Comparison of ENCODE assay signal across 9 mouse cellular contexts in genomic region chr5:124165622-124166570, GRCm38 (mm10). TPM values are rescaled to one million over a fixed set of nuclear protein-coding genes. Genes with fewer than 3 reads are reported as not detected.
A peak's percentile ranks its signal among the peaks of the same experiment; 100 is the strongest.
DNase-seq lines count a peak whose midpoint lies in the region; ATAC-seq and TF ChIP-seq lines count a peak whose summit lies in the region.
"Had no signal": no experiment of that assay in that cellular context is flagged by ENCODE, and none has a peak within 500 bp of the region (broad histone marks: within the 10 kb centered on the region; RNA-seq: fewer than 3 reads in every experiment).

No protein-coding gene starts in this region.

- no peaks in the 10 kb centered on the region for H3K36me3 ChIP-seq in heart, adult 2 months (ENCODE audit: control insufficient read depth, insufficient read depth, low read length)
- no peaks in the 10 kb centered on the region for H3K36me3 ChIP-seq in forebrain, embryonic 14.5 days (ENCODE audit: control insufficient read depth, insufficient read depth, low read length)
- no peaks in the 10 kb centered on the region for H3K36me3 ChIP-seq in midbrain, embryonic 16.5 days (ENCODE audit: control insufficient read depth, insufficient read depth, low read length)

- H3K4me2 ChIP-seq in forebrain, embryonic 14.5 days (ENCODE audit: low read length): no peak overlapping the region
- no peak overlapping the region for H3K4me2 ChIP-seq in midbrain, embryonic 16.5 days (ENCODE audit: low read length)

- DNase-seq in heart, adult 2 months: no peak
- no peak for DNase-seq in heart, adult 9 months (ENCODE audit: low spot score in 2 of 2)
- DNase-seq in NIH3T3 (ENCODE audit: low read depth): peak; percentile 24
- DNase-seq in forebrain, embryonic 14.5 days (ENCODE audit: low spot score): peak; percentile 66
- peak; percentile 49 to 52 for DNase-seq in left cerebral cortex, adult 2 months (ENCODE audit: extremely low spot score in 1 of 2, low spot score in 2 of 2)
- DNase-seq in B cell, adult 2 months: no peak
- no peak for DNase-seq in yolk sac, embryonic 10.5 days (ENCODE audit: low spot score)

- no peak overlapping the region for H3K4me3 ChIP-seq in heart, adult 2 months
- H3K4me3 ChIP-seq in forebrain, embryonic 14.5 days (ENCODE audit: low read depth, low read length): no peak overlapping the region
- H3K4me3 ChIP-seq in left cerebral cortex, adult 2 months: no peak overlapping the region
- no peak overlapping the region for H3K4me3 ChIP-seq in midbrain, embryonic 16.5 days (ENCODE audit: low read depth, low read length)

- H3K27ac ChIP-seq in heart, adult 2 months: peak overlapping the region; percentile 56
- H3K27ac ChIP-seq in forebrain, embryonic 14.5 days (ENCODE audit: low read depth, low read length): peak overlapping the region; percentile 70
- H3K27ac ChIP-seq in left cerebral cortex, adult 2 months: peak overlapping the region; percentile 69
- H3K27ac ChIP-seq in midbrain, embryonic 16.5 days (ENCODE audit: low read length): peak overlapping the region; percentile 43
- H3K27ac ChIP-seq: kidney, postnatal 0 days had no signal

- no peaks in the 10 kb centered on the region for H3K27me3 ChIP-seq in heart, adult 2 months (ENCODE audit: control insufficient read depth, insufficient read depth, low read length)
- H3K27me3 ChIP-seq in forebrain, embryonic 14.5 days (replicated peaks; ENCODE audit: control insufficient read depth, insufficient read depth, low read length): no peaks in the 10 kb centered on the region
- H3K27me3 ChIP-seq in midbrain, embryonic 16.5 days (ENCODE audit: control insufficient read depth, insufficient read depth, low read depth, low read length): no peaks in the 10 kb centered on the region

- no peaks in the 10 kb centered on the region for H3K9me3 ChIP-seq in forebrain, embryonic 14.5 days (replicated peaks; ENCODE audit: control insufficient read depth, low read length)
- H3K9me3 ChIP-seq in midbrain, embryonic 16.5 days (replicated peaks; ENCODE audit: control insufficient read depth, low read length, poor library complexity, severe bottlenecking): no peaks in the 10 kb centered on the region

- peak; percentile 60 for ATAC-seq in forebrain, embryonic 14.5 days
- no peak for ATAC-seq in midbrain, embryonic 16.5 days

- no peak for TF ChIP-seq CTCF in heart, adult 2 months (IDR thresholded peaks at IDR 0.05)
- TF ChIP-seq CTCF in left cerebral cortex, adult 2 months (IDR thresholded peaks at IDR 0.05): no peak

- peaks cover 23% of the 10 kb centered on the region for H3K4me1 ChIP-seq in heart, adult 2 months (ENCODE audit: control insufficient read depth, insufficient read depth, low read length)
- peaks cover 38% of the 10 kb centered on the region for H3K4me1 ChIP-seq in forebrain, embryonic 14.5 days (ENCODE audit: control insufficient read depth, insufficient read depth, low read length)
- H3K4me1 ChIP-seq in midbrain, embryonic 16.5 days (ENCODE audit: control insufficient read depth, insufficient read depth, low read length): peaks cover 14% of the 10 kb centered on the region; the same call in 1 of the 2 replicates

- intact Hi-C loops in heart, adult 2 months (cut with DNase I): no loop called here
- intact Hi-C loops in left cerebral cortex, adult 2 months (cut with DNase I): loop anchor here (1.0 to 2.0 kb wide), 2 partner anchors 19 to 87 kb away; no protein-coding TSS in a partner anchor

- TF ChIP-seq POLR2A in heart, adult 2 months (IDR thresholded peaks at IDR 0.05; ENCODE audit: insufficient read depth, low read depth, low read length): no peak

- H3K79me2 ChIP-seq in heart, adult 2 months (replicated peaks; ENCODE audit: control insufficient read depth, insufficient read depth, low read length): peaks cover 1% of the 10 kb centered on the region; the same call in 1 of the 2 replicates

- TF ChIP-seq EP300 in heart, adult 2 months (IDR thresholded peaks at IDR 0.05; ENCODE audit: insufficient read depth, low read depth, low read length): no peak

- H3K9ac ChIP-seq in heart, adult 2 months (ENCODE audit: low read depth, low read length): peak overlapping the region; percentile 24; the same call in 1 of the 2 replicates
- H3K9ac ChIP-seq in forebrain, embryonic 14.5 days (ENCODE audit: low read length): peak overlapping the region; percentile 32
- no peak overlapping the region for H3K9ac ChIP-seq in midbrain, embryonic 16.5 days (ENCODE audit: low read depth, low read length)

- WGBS in heart, adult 2 months: 31% methylated on average over 15 of the region's 15 CpGs
- WGBS in forebrain, embryonic 14.5 days: 42% methylated on average over 15 of the region's 15 CpGs
- 47% methylated on average over 15 of the region's 15 CpGs for WGBS in midbrain, embryonic 16.5 days

RNA-seq across cellular contexts. Expression of gene Arl6ip4, which starts 50.0 kb away (rescaled TPM):
- 10 to 100 TPM; 34.2 to 41.5 TPM for total RNA-seq in heart, adult 2 months (2021)
- polyA plus RNA-seq in heart, adult 2 months (2012; rRNA removed): 16.9 and 17.5 TPM in 2 replicates
- 52.1 and 56.5 TPM in 2 replicates for polyA plus RNA-seq in forebrain, embryonic 14.5 days (2014; fragmentation: Nextera tagmentation; extraction: Ambion mirVana)
- 10 to 100 TPM; 46.7 to 52.1 TPM for total RNA-seq in left cerebral cortex, adult 2 months (2021)
- polyA plus RNA-seq in midbrain, embryonic 16.5 days (2015; fragmentation: Nextera tagmentation; extraction: Ambion mirVana): 78.0 and 81.6 TPM in 2 replicates

RNA-seq across cellular contexts. Expression of gene Ogfod2, which starts 53.8 kb away (rescaled TPM):
- 10 to 100 TPM; 14.6 to 16.4 TPM for total RNA-seq in heart, adult 2 months (2021)
- polyA plus RNA-seq in heart, adult 2 months (2012; rRNA removed): 25.5 and 30.0 TPM in 2 replicates
- polyA plus RNA-seq in forebrain, embryonic 14.5 days (2014; fragmentation: Nextera tagmentation; extraction: Ambion mirVana): 19.8 and 21.0 TPM in 2 replicates
- 10 to 100 TPM; 35.4 to 39.1 TPM for total RNA-seq in left cerebral cortex, adult 2 months (2021)
- polyA plus RNA-seq in midbrain, embryonic 16.5 days (2015; fragmentation: Nextera tagmentation; extraction: Ambion mirVana): 41.8 and 43.7 TPM in 2 replicates

Comparison
In these comparisons a context has a peak if more than half of its experiments do, and no peak if none do; other contexts are left out.
1. DNase-seq: peak in NIH3T3 (single experiment), forebrain, embryonic 14.5 days (single experiment) and left cerebral cortex, adult 2 months (2 of 2); none in heart, adult 2 months (0 of 2), heart, adult 9 months (0 of 2), B cell, adult 2 months (0 of 2) and yolk sac, embryonic 10.5 days (single experiment).
2. Peak in every context shown above with its lines, with median percentiles within 50 percentile points of each other: H3K27ac ChIP-seq.